Mouse (Mus musculus) gastrocnemius, adult 8-10 months (tissue): Measurements from ENCODE around the gene Olfr1295. TPM values are rescaled to one million over a fixed set of nuclear protein-coding genes. Genes with fewer than 3 reads are reported as not detected.

Experiments
- DNase-seq, 2 experiments: peaks; one replicate each; pipeline ENCODE4 v3.0.0; 2022; ENCODE audit warnings: low spot score in 2 of 2
- total RNA-seq, 4 experiments: library from RNA; stranded (reverse); gene quantifications; 2 replicates each; pipeline ENCODE4 v1.2.4; 2022

Gene Olfr1295
- not detected for total RNA-seq

DNA sequence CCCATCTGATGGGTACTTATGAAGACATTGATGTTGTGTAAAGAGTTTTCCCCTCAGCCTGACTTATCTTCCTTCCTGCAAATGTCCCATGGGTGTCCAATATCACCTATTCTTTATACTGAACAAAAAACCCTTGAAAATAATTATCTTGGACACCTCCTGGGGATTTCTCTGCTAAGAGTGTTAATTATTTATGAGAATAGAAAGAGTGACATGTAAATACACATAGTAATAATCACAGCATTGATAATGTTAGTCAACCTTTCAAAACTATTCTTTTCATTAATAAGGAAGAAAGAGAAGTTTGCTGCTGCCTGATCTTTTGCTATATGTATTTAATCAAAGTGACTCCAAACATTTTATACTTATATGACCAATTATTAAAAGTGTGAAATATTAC is at the start of gene Olfr1295:
Gene Olfr1295 (minus strand): TSS at position 101 of the 400 bp plus-strand sequence.
- no peak for DNase-seq

DNA sequence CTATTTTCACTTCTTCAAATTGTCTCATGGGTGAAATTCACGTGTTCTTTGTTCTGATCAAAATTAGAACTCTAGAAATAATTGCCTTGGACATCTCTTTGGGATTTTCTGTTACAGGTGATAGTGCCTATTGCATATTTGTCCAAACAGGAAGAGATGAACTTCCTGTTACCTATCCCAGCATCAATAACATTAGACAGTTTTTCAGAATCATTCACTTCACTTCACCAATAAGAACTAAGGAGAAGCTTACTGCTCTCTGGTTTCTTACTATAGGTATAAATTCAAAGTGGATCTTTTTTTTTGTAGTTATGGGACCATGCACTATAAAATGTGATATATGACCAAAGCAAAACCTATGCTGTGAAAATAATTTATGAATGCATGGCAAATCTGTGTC is 29.3 kb downstream of the Olfr1295 start, which contains the start of gene Olfr1294:
Gene Olfr1294 (minus strand): TSS at position 101 of the 400 bp plus-strand sequence.
- no peak for DNase-seq

DNA sequence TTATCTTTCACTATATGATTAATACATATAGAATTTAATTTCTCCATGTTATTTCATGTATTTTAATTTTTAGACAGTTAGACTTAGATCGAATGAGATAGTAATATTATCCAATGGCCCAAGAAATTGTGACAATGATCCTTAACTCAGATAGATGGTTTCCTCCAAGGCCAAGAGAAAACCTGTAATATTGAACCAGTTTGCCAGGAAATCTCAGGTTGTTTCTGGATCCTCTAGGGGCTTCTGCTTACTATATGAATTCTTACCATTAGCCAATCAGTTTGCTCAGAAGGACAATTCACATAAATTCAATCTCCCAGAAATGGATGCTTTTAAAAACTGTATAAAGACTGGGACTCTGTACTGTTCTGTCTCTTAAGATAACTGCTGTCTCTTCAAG is 44.6 kb downstream of the Olfr1295 start, which contains the start of gene Olfr1293-ps:
Gene Olfr1293-ps (plus strand): TSS at position 301 of the 400 bp plus-strand sequence.
- DNase-seq: no peak

DNA sequence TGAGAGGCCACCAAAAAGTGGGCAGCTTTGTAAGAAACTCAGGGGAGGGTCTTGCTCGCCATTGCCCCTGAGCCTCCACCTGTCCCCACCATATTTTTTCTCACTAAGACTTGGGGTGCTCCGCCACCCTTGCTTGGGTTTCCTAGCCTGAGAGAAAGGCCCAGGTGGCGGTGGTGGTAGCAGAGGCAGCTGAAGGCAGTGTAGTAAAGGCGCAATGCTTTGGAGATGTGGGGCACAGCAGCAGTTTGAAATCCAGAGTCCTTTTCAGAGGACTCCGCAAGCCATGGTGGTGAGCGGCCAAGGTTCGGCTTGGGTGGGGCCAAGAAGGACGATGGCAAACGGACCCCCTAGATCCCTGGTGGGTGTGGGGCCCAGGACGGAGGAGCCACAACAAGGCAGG is 52.0 kb downstream of the Olfr1295 start:
- no peak for DNase-seq

Other genes with a start within 250 kb of the Olfr1295 start
- not detected for gene Olfr1281, start 243.2 kb downstream of the Olfr1295 start, total RNA-seq
- gene Olfr1282, start 233.6 kb downstream of the Olfr1295 start, total RNA-seq: not detected
- not detected for gene Olfr1283, start 202.9 kb downstream of the Olfr1295 start, total RNA-seq
- gene Olfr1284, start 194.2 kb downstream of the Olfr1295 start, total RNA-seq: not detected
- gene Olfr1286, start 146.6 kb downstream of the Olfr1295 start, total RNA-seq: not detected
- gene Olfr1287, start 120.5 kb downstream of the Olfr1295 start, total RNA-seq: not detected
- not detected for gene Olfr1288, start 95.6 kb downstream of the Olfr1295 start, total RNA-seq
- gene Olfr1289, start 88.9 kb downstream of the Olfr1295 start, total RNA-seq: not detected
- not detected for gene Olfr1290, start 75.9 kb downstream of the Olfr1295 start, total RNA-seq
- not detected for gene Olfr1291-ps1, start 72.5 kb downstream of the Olfr1295 start, total RNA-seq
- not detected for gene Olfr1293-ps, start 44.5 kb downstream of the Olfr1295 start, total RNA-seq
- not detected for gene Olfr1294, start 29.4 kb downstream of the Olfr1295 start, total RNA-seq
- gene Olfr1297, start 56.8 kb upstream of the Olfr1295 start, total RNA-seq: not detected
- not detected for gene Olfr1298, start 79.5 kb upstream of the Olfr1295 start, total RNA-seq
- not detected for gene Olfr1299, start 91.7 kb upstream of the Olfr1295 start, total RNA-seq
- gene Olfr1301, start 181.3 kb upstream of the Olfr1295 start, total RNA-seq: not detected
- not detected for gene Olfr1302, start 207.7 kb upstream of the Olfr1295 start, total RNA-seq